Mouse (Mus musculus) embryo, embryonic 11.5 days (tissue): ENCODE results near the gene Tie1.
"Not testable (repeated sequence)": the region's sequence is repeated elsewhere in the genome, so short reads cannot be mapped to it uniquely, and the experiment has no call there.

Source experiments
- DNase-seq: peaks from one replicate; pipeline ENCODE4 v3.0.0-alpha.2; 2012; ENCODE audit warnings: low read depth, low spot score

Gene Tie1

GRCm38 (mm10) chr4:118489717-118490132 is at the start of gene Tie1:
TSS of gene Tie1 (minus strand) at chr4:118490061.
- no peak for DNase-seq

- no peak for DNase-seq
Measured at GRCm38 (mm10) chr4:118537801-118538200, 47.9 kb upstream of the Tie1 start.

- no peak for DNase-seq
Measured at GRCm38 (mm10) chr4:118535610-118536009, 45.7 kb upstream of the Tie1 start.

GRCm38 (mm10) chr4:118533605-118534004 is 43.7 kb upstream of the Tie1 start:
- no peak for DNase-seq

GRCm38 (mm10) chr4:118533156-118533555 is 43.3 kb upstream of the Tie1 start:
- DNase-seq: no peak

- no peak for DNase-seq
Measured at GRCm38 (mm10) chr4:118532663-118533062, 42.8 kb upstream of the Tie1 start.

GRCm38 (mm10) chr4:118527720-118528119 is 37.9 kb upstream of the Tie1 start:
- no peak for DNase-seq

GRCm38 (mm10) chr4:118527335-118527681 is 37.4 kb upstream of the Tie1 start:
- no peak for DNase-seq

- no peak for DNase-seq
Measured at GRCm38 (mm10) chr4:118526408-118527334, 36.8 kb upstream of the Tie1 start, which contains the start of gene 2610528J11Rik. TSS of gene 2610528J11Rik (plus strand) at chr4:118526999.

- no peak for DNase-seq
Measured at GRCm38 (mm10) chr4:118525779-118526178, 35.9 kb upstream of the Tie1 start.

- no peak for DNase-seq
Measured at GRCm38 (mm10) chr4:118523976-118524375, 34.1 kb upstream of the Tie1 start.

GRCm38 (mm10) chr4:118522248-118522647 is 32.4 kb upstream of the Tie1 start:
- no peak for DNase-seq

- no peak for DNase-seq
Measured at GRCm38 (mm10) chr4:118518208-118518607, 28.3 kb upstream of the Tie1 start.

GRCm38 (mm10) chr4:118517497-118518146 is 27.8 kb upstream of the Tie1 start:
- no peak for DNase-seq

GRCm38 (mm10) chr4:118516699-118517496 is 27.0 kb upstream of the Tie1 start:
- DNase-seq: no peak

- no peak for DNase-seq
Measured at GRCm38 (mm10) chr4:118509050-118509449, 19.2 kb upstream of the Tie1 start.

GRCm38 (mm10) chr4:118507171-118507570 is 17.3 kb upstream of the Tie1 start:
- DNase-seq: not testable (repeated sequence)

- DNase-seq: no peak
Measured at GRCm38 (mm10) chr4:118505551-118505950, 15.7 kb upstream of the Tie1 start.

- DNase-seq: no peak
Measured at GRCm38 (mm10) chr4:118500792-118501191, 10.9 kb upstream of the Tie1 start.

- no peak for DNase-seq
Measured at GRCm38 (mm10) chr4:118500171-118500724, 10.4 kb upstream of the Tie1 start.

- no peak for DNase-seq
Measured at GRCm38 (mm10) chr4:118490461-118490860, 600 bp upstream of the Tie1 start.
